Mouse (Mus musculus): ENCODE results near the gene Wdpcp.

- TF ChIP-seq CTCF (IDR thresholded peaks at IDR 0.05; ENCODE audit: low read depth) (no peak), EP300 (IDR thresholded peaks at IDR 0.05; ENCODE audit: low read depth) (no peak)
Measured at GRCm38 (mm10) chr11:21549052-21549451, 23.0 kb upstream of the Wdpcp start.
